Mouse (Mus musculus) G1E-ER4 (cell line): ENCODE measurements around the gene Pcp4l1. TPM values are rescaled to one million over a fixed set of nuclear protein-coding genes. Genes with fewer than 3 reads are reported as not detected.

Experiments
- GATA1 ChIP-seq: IDR thresholded peaks from one replicate; pipeline ENCODE4 v1.8.0; 2012; ENCODE audit warnings: low read length, inconsistent platforms
- polyA plus RNA-seq: library from polyadenylated mRNA; stranded (reverse); fragments of >175 nt; gene quantifications from 2 replicates; pipeline ENCODE4 v1.2.3, GENCODE M21; 2012

Gene Pcp4l1
- polyA plus RNA-seq, 1 experiment, result not detected

GRCm38 (mm10) chr1:171129251-171129650 lies 66.8 kb downstream of the Pcp4l1 start:
- TF ChIP-seq GATA1, result no peak

- no peak for TF ChIP-seq GATA1
Observed at GRCm38 (mm10) chr1:171124398-171124797, 71.7 kb downstream of the Pcp4l1 start.

Other genes starting within 250 kb of the Pcp4l1 start
- 0.08 TPM in 1 of 2 replicates, not detected in the other for gene Fcgr2b, start 219.7 kb downstream of the Pcp4l1 start, polyA plus RNA-seq
- not detected in 2 replicates for gene Fcgr4, start 177.3 kb downstream of the Pcp4l1 start, polyA plus RNA-seq
- 0.04 and 0.13 TPM in 2 replicates for gene Fcgr3, start 131.3 kb downstream of the Pcp4l1 start, polyA plus RNA-seq
- 0.67 and 1.5 TPM in 2 replicates for gene Cfap126, start 82.3 kb downstream of the Pcp4l1 start, polyA plus RNA-seq
- 51.9 and 128 TPM in 2 replicates for gene Sdhc, start 45.7 kb downstream of the Pcp4l1 start, polyA plus RNA-seq
- 0.14 TPM in 1 of 2 replicates, not detected in the other for gene Mpz, start 45.6 kb downstream of the Pcp4l1 start, polyA plus RNA-seq
- 0.40 and 0.42 TPM in 2 replicates for gene Nr1i3, start 17.7 kb upstream of the Pcp4l1 start, polyA plus RNA-seq
- gene Tomm40l, start 26.2 kb upstream of the Pcp4l1 start, polyA plus RNA-seq, result 50.2 and 61.5 TPM in 2 replicates
- gene Apoa2, start 28.8 kb upstream of the Pcp4l1 start, polyA plus RNA-seq, result not detected in 2 replicates
- gene Fcer1g, start 38.1 kb upstream of the Pcp4l1 start, polyA plus RNA-seq, result not detected in 2 replicates
- 0.09 TPM in 2 replicates for gene Adamts4, start 54.2 kb upstream of the Pcp4l1 start, polyA plus RNA-seq
- 40.4 and 106 TPM in 2 replicates for gene Ndufs2, start 55.1 kb upstream of the Pcp4l1 start, polyA plus RNA-seq
- 26.9 and 32.7 TPM in 2 replicates for gene B4galt3, start 74.1 kb upstream of the Pcp4l1 start, polyA plus RNA-seq
- 38.6 and 45.3 TPM in 2 replicates for gene Ppox, start 84.9 kb upstream of the Pcp4l1 start, polyA plus RNA-seq
- gene Usp21, start 91.7 kb upstream of the Pcp4l1 start, polyA plus RNA-seq, result 49.8 and 54.4 TPM in 2 replicates
- 51.5 and 62.9 TPM in 2 replicates for gene Ufc1, start 98.8 kb upstream of the Pcp4l1 start, polyA plus RNA-seq
- 25.2 and 28.3 TPM in 2 replicates for gene Dedd, start 132.9 kb upstream of the Pcp4l1 start, polyA plus RNA-seq
- 14.2 and 16.9 TPM in 2 replicates for gene Nit1, start 149.4 kb upstream of the Pcp4l1 start, polyA plus RNA-seq
- 19.0 and 19.9 TPM in 2 replicates for gene Pfdn2, start 149.4 kb upstream of the Pcp4l1 start, polyA plus RNA-seq
- 0.48 and 0.63 TPM in 2 replicates for gene Klhdc9, start 164.5 kb upstream of the Pcp4l1 start, polyA plus RNA-seq
- not detected in 2 replicates for gene Nectin4, start 173.8 kb upstream of the Pcp4l1 start, polyA plus RNA-seq
- gene Arhgap30, start 192.7 kb upstream of the Pcp4l1 start, polyA plus RNA-seq, result 0.95 and 1.1 TPM in 2 replicates
- 35.2 and 37.5 TPM in 2 replicates for gene Usf1, start 215.0 kb upstream of the Pcp4l1 start, polyA plus RNA-seq
- 0.22 TPM in 1 of 2 replicates, not detected in the other for gene Tstd1, start 222.6 kb upstream of the Pcp4l1 start, polyA plus RNA-seq
- gene F11r, start 241.3 kb upstream of the Pcp4l1 start, polyA plus RNA-seq, result not detected in 2 replicates